Mouse (Mus musculus) heart, postnatal 0 days (tissue): ENCODE measurements around the gene Tbl1x.

Experiments used
- CTCF ChIP-seq: IDR thresholded peaks from 2 replicates; pipeline ENCODE4 v1.5.1; 2016; ENCODE audit warnings: antibody characterized with exemption, control low read depth, low read depth
- EP300 ChIP-seq: IDR thresholded peaks from 2 replicates; pipeline ENCODE4 v1.6.1; 2016; ENCODE audit warnings: antibody characterized with exemption, low read depth

DNA sequence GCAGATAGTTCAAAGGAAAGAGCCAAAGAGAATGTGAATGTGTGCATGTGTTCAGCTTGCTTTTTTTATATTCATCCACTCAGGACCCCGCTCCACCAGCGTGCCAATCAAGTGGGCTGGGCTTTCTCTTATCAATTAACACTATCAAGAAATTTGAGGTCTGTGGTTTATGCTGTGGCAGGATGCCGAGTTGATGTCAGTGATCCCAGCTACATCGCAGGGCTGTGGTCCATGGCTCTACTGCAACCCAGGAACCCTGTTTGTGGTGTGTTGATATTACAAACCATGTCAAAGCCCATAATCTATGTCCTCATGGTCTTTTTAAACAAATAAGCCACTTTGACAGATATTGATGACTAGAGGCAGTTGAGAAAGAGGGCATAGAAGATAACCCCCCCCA, 129.5 kb downstream of the Tbl1x start:
- TF ChIP-seq CTCF (no peak), EP300 (no peak)
